Mouse (Mus musculus) CH12.LX (cell line): ENCODE measurements around the gene Sod3. TPM values are rescaled to one million over a fixed set of nuclear protein-coding genes. Genes with fewer than 3 reads are reported as not detected.

ENCODE experiments used
- DNase-seq: peaks from one replicate; pipeline ENCODE4 v3.0.0-alpha.2; 2013; ENCODE audit errors: extremely low read depth
- H3K27ac ChIP-seq: 2 replicates; pipeline ENCODE4 v1.5.1; 2012; ENCODE audit warnings: low read depth, mild to moderate bottlenecking, control low read depth, moderate library complexity; ENCODE audit not compliant: insufficient read depth
- H3K27me3 ChIP-seq: replicated peaks from 2 replicates; pipeline ENCODE3; 2012; ENCODE audit warnings: inconsistent platforms
- H3K36me3 ChIP-seq, 2 experiments: replicated peaks in 1 of 2; 2 replicates each; pipeline versions ENCODE3 to v1.6.1; 2012; ENCODE audit warnings: inconsistent platforms in 1 of 2, low read length in 1 of 2, mild to moderate bottlenecking in 1 of 2, mixed read lengths in 1 of 2, moderate library complexity in 1 of 2; ENCODE audit not compliant: control insufficient read depth in 1 of 2, insufficient read depth in 1 of 2
- H3K4me1 ChIP-seq, 2 experiments: 2 replicates each; pipeline ENCODE4 v1.6.1; 2012; ENCODE audit warnings: inconsistent platforms in 1 of 2, moderate library complexity in 1 of 2; ENCODE audit not compliant: insufficient read depth in 2 of 2, control insufficient read depth in 1 of 2
- H3K4me2 ChIP-seq: 2 replicates; pipeline ENCODE4 v1.6.1; 2012; ENCODE audit warnings: low read depth, mild to moderate bottlenecking, control low read depth; ENCODE audit not compliant: poor library complexity, insufficient read depth, severe bottlenecking
- H3K4me3 ChIP-seq, 3 experiments: fragments of 150-350 bp in 1 of 3; sonication (generic) in 1 of 3; replicated peaks in 1 of 3; 2 replicates each; pipeline versions ENCODE3 to v1.5.1; 2011 to 2012; ENCODE audit warnings: low read depth in 2 of 3, low read length in 2 of 3, mild to moderate bottlenecking in 2 of 3, moderate library complexity in 2 of 3, control low read depth in 1 of 3, improper control_type of control experiment in 1 of 3, inconsistent platforms in 1 of 3, mixed read lengths in 1 of 3; ENCODE audit not compliant: poor library complexity in 1 of 3
- H3K79me2 ChIP-seq: replicated peaks from 2 replicates; pipeline ENCODE4 v1.6.1; 2012; ENCODE audit warnings: mild to moderate bottlenecking, moderate library complexity; ENCODE audit not compliant: control insufficient read depth, poor library complexity, insufficient read depth, severe bottlenecking; ENCODE audit errors: extremely low read depth
- H3K9ac ChIP-seq: 2 replicates; pipeline ENCODE4 v1.6.1; 2012; ENCODE audit warnings: low read depth, mild to moderate bottlenecking, control low read depth, moderate library complexity; ENCODE audit not compliant: insufficient read depth
- H3K9me3 ChIP-seq: replicated peaks from 2 replicates; pipeline ENCODE3; 2012; ENCODE audit warnings: low read length, inconsistent platforms, mixed read lengths
- BHLHE40 ChIP-seq: IDR thresholded peaks from 2 replicates; pipeline ENCODE4 v1.6.1; 2011; ENCODE audit warnings: mild to moderate bottlenecking, low read depth, low read length, improper control_type of control experiment
- CHD2 ChIP-seq: IDR thresholded peaks from 2 replicates; pipeline ENCODE4 v1.6.1; 2011; ENCODE audit warnings: low read length, improper control_type of control experiment
- EP300 ChIP-seq: IDR thresholded peaks from 2 replicates; pipeline ENCODE4 v1.6.1; 2011; ENCODE audit warnings: low read length, improper control_type of control experiment
- JUN ChIP-seq: IDR thresholded peaks from 2 replicates; pipeline ENCODE4 v1.6.1; 2011; ENCODE audit warnings: low read depth, mild to moderate bottlenecking, low read length, improper control_type of control experiment, moderate library complexity; ENCODE audit not compliant: insufficient read depth
- KAT2A ChIP-seq: IDR thresholded peaks from 2 replicates; pipeline ENCODE4 v1.6.1; 2012; ENCODE audit warnings: low read length, improper control_type of control experiment, inconsistent platforms; ENCODE audit not compliant: insufficient replicate concordance
- MAFK ChIP-seq: IDR thresholded peaks from 2 replicates; pipeline ENCODE4 v1.6.1; 2011; ENCODE audit warnings: low read length, improper control_type of control experiment; ENCODE audit not compliant: insufficient replicate concordance
- MEF2A ChIP-seq: IDR thresholded peaks from 2 replicates; pipeline ENCODE4 v1.6.1; 2014; ENCODE audit warnings: low read depth, mild to moderate bottlenecking, inconsistent platforms, low read length, improper control_type of control experiment, borderline replicate concordance
- MXI1 ChIP-seq: IDR thresholded peaks from 2 replicates; pipeline ENCODE4 v1.6.1; 2011; ENCODE audit warnings: mild to moderate bottlenecking, low read depth, low read length, improper control_type of control experiment
- MYC ChIP-seq: IDR thresholded peaks from 2 replicates; pipeline ENCODE4 v1.6.1; 2011; ENCODE audit warnings: low read depth, mild to moderate bottlenecking, improper control_type of control experiment, low read length
- NRF1 ChIP-seq: IDR thresholded peaks from 2 replicates; pipeline ENCODE4 v1.6.1; 2014; ENCODE audit warnings: low read depth, mild to moderate bottlenecking, inconsistent platforms, low read length, improper control_type of control experiment, moderate library complexity
- POLR2A ChIP-seq: IDR thresholded peaks from 2 replicates; pipeline ENCODE4 v1.6.1; 2011; ENCODE audit warnings: low read depth, mild to moderate bottlenecking, improper control_type of control experiment, low read length
- RAD21 ChIP-seq: IDR thresholded peaks from 2 replicates; pipeline ENCODE4 v1.6.1; 2011; ENCODE audit warnings: low read depth, mild to moderate bottlenecking, low read length, improper control_type of control experiment, moderate library complexity
- RCOR1 ChIP-seq: conservative IDR thresholded peaks from 2 replicates; pipeline ENCODE4 v1.6.1; 2012; ENCODE audit warnings: low read depth, mild to moderate bottlenecking, inconsistent platforms, low read length, improper control_type of control experiment
- SMC3 ChIP-seq: IDR thresholded peaks from 2 replicates; pipeline ENCODE4 v1.6.1; 2011; ENCODE audit warnings: low read depth, low read length, improper control_type of control experiment
- TBP ChIP-seq: conservative IDR thresholded peaks from 2 replicates; pipeline ENCODE4 v1.6.1; 2011; ENCODE audit warnings: low read depth, low read length, improper control_type of control experiment
- TCF12 ChIP-seq: IDR thresholded peaks from 2 replicates; pipeline ENCODE4 v1.6.1; 2014; ENCODE audit warnings: low read depth, mild to moderate bottlenecking, inconsistent platforms, low read length, improper control_type of control experiment
- USF2 ChIP-seq: conservative IDR thresholded peaks from 2 replicates; pipeline ENCODE4 v1.6.1; 2011; ENCODE audit warnings: low read depth, low read length, improper control_type of control experiment
- ZC3H11A ChIP-seq: IDR thresholded peaks from 2 replicates; pipeline ENCODE4 v1.6.1; 2012; ENCODE audit warnings: low read depth, mild to moderate bottlenecking, inconsistent platforms, low read length, improper control_type of control experiment
- ZNF384 ChIP-seq: IDR thresholded peaks from 2 replicates; pipeline ENCODE4 v1.6.1; 2012; ENCODE audit warnings: low read depth, low read length, improper control_type of control experiment, inconsistent platforms
- dilution Hi-C: fragments of 300-500 bp; cut with MboI; formaldehyde crosslinking; loops from 2 replicates; pipeline ENCODE4 v1.14.3; 2020; ENCODE audit warnings: low sequenced_read_pairs; ENCODE audit not compliant: extremely low pct_unique_long_range_greater_than_20kb, extremely low pct_ligation_motif_present
- in situ Hi-C: fragments of 300-500 bp; cut with MboI; formaldehyde crosslinking; loops from 3 replicates; pipeline ENCODE4 v1.14.3; 2019; ENCODE audit warnings: low sequenced_read_pairs, low pct_ligation_motif_present, low pct_unique_long_range_greater_than_20kb, mixed read lengths
- polyA plus RNA-seq: library from polyadenylated mRNA; unstranded; fragments of >175 nt; gene quantifications from 2 replicates; pipeline ENCODE4 v1.2.1, GENCODE M21; 2012; ENCODE audit warnings: low read depth; ENCODE audit not compliant: insufficient read length
- total RNA-seq, 2 experiments: library from RNA; depleted of rRNA; stranded (reverse); fragments of 300-350 nt in 1 of 2; fragments of >200 nt in 1 of 2; gene quantifications; 2 replicates each; pipeline ENCODE4 v1.2.3; 2012 to 2014

Gene Sod3
- total and polyA plus RNA-seq, 3 experiments = not detected

DNA sequence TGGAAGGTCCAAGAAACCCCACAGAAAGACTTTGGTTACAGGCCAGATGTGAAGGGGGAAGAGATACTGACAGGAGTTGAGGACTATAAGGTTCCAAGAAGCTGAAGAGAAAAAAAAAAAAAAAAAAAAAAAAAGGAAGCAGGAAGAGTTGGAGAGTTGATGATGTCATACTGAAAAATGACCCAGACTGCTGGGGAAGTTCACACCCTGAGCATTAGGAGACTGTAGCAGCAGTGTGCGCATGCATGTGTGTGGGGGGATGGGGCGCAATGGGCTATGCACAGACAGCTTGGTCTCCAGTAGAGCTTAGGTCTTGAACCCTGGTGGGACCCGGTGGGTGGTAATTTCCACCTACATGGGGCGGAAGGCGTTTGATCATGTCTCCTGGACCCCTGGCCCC, 20.2 kb downstream of the Sod3 start:
- H3K27ac ChIP-seq = no peak overlapping the region
- no peaks in the 10 kb centered on the region for H3K9me3 ChIP-seq
- in situ Hi-C loops = no loop called here
- TF ChIP-seq TCF12 = no peak
- TF ChIP-seq ZNF384 = peak; percentile 60
- H3K4me2 ChIP-seq = no peak overlapping the region
- peaks cover 0 to 7% of the 10 kb centered on the region in 2 experiments; a peak in 2 of 4 replicates for H3K4me1 ChIP-seq
- no peaks in the 10 kb centered on the region for H3K79me2 ChIP-seq
- H3K4me3 ChIP-seq = no peak overlapping the region
- dilution Hi-C loops = no loop called here
- DNase-seq = peak; percentile 15
- no peaks in the 10 kb centered on the region for H3K27me3 ChIP-seq
- no peaks in the 10 kb centered on the region for H3K36me3 ChIP-seq
- no peak overlapping the region for H3K9ac ChIP-seq

DNA sequence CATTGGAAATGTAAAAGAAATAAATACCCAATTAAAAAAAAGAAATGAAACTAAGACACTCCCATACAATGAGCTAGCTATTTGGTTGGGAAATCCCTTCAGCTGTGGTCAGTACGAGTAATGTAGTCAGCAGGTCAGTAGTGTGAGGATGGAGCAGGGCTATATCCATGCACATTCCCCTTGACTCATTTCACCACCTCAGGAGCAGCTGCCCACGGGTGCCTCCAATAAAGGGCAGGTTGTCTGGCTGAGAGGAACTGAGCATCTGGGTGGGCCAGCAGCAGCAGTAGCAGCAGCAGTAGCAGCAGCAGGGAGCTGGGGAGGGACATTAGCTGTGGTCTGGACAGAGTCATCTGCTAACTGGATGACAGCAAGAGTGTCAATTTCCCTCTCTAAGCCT, 22.4 kb downstream of the Sod3 start:
- Histone ChIP-seq H3K9ac (no peak overlapping the region), H3K4me2 (no peak overlapping the region), H3K4me1 (peaks cover 0 to 7% of the 10 kb centered on the region in 2 experiments; a peak in 2 of 4 replicates), H3K27ac (no peak overlapping the region), H3K36me3 (no peaks in the 10 kb centered on the region), H3K27me3 (no peaks in the 10 kb centered on the region), H3K9me3 (peaks cover 4% of the 10 kb centered on the region), H3K4me3 (no peak overlapping the region), H3K79me2 (no peaks in the 10 kb centered on the region)
- dilution Hi-C loops = no loop called here
- no peak for DNase-seq
- TF ChIP-seq BHLHE40 = peak; percentile 12; the same call in 1 of the 2 replicates
- no peak for TF ChIP-seq RCOR1
- in situ Hi-C loops = no loop called here

DNA sequence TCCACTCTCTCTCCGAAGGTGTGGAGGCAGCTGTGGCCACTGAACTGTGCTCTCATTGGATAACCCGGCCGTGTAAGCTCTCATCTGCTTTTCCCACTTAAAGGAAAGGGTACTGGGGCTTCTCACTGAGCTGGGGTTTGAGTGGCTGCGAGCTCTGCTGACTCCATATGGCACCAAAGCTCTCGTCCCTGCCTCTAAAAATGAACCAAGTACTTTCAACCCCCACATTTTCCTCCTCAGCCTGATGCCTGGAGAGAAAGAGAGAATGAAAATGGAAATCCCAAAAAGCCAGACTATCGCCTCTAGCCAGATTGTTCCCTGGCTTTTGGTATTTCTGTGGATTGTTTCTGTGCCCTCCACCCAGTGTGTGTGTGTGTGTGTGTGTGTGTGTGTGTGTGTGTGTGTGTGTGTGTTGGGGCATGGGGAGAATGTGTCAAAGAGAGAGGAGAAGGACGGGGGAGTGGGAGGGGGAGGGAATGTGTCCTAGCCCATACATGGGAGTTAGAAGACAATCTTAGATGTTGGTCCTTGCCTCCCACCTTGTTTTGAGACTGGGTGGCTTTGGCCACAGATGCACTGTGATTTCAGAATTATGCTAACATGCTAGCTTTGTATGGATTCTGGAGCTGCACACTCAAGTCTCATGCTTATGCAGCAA, 24.6 kb downstream of the Sod3 start:
- Histone ChIP-seq H3K4me3 (no peak overlapping the region), H3K9me3 (peaks cover 4% of the 10 kb centered on the region), H3K4me2 (no peak overlapping the region), H3K79me2 (no peaks in the 10 kb centered on the region), H3K27ac (no peak overlapping the region), H3K4me1 (peaks cover 0 to 7% of the 10 kb centered on the region in 2 experiments; a peak in 2 of 4 replicates), H3K27me3 (no peaks in the 10 kb centered on the region), H3K9ac (no peak overlapping the region), H3K36me3 (no peaks in the 10 kb centered on the region)
- dilution Hi-C loops = no loop called here
- in situ Hi-C loops = no loop called here
- DNase-seq = no peak
- TF ChIP-seq CHD2 (no peak), MYC (no peak), TCF12 (no peak), SMC3 (no peak), RAD21 (no peak), MXI1 (no peak), POLR2A (no peak), MEF2A (no peak), USF2 (no peak), JUN (no peak), EP300 (no peak), BHLHE40 (no peak), ZC3H11A (no peak), MAFK (no peak), NRF1 (no peak), RCOR1 (no peak), TBP (no peak), KAT2A (no peak)
